Comparison of ENCODE assay signal across 8 mouse cellular contexts in genomic region chr3:51339734-51340551, GRCm38 (mm10). TPM values are rescaled to one million over a fixed set of nuclear protein-coding genes. Genes with fewer than 3 reads are reported as not detected.
DNase-seq lines count a peak whose midpoint lies in the region; ATAC-seq lines count a peak whose summit lies in the region.

No protein-coding gene starts in this region.

- peak; percentile 70 to 75 for DNase-seq in B cell, adult 2 months
- DNase-seq in MN1 (ENCODE audit: low spot score) = peak; percentile 67
- peak; percentile 70 for DNase-seq in embryo, embryonic 11 days
- peak; percentile 69 for DNase-seq in kidney, postnatal 14 days
- peak; percentile 65 for DNase-seq in retina, embryonic 14.5 days (ENCODE audit: low spot score)
- DNase-seq in urinary bladder, postnatal 25 days (ENCODE audit: low spot score) = peak; percentile 30

- 0% methylated on average over 99 of the region's 113 CpGs for WGBS in heart, embryonic 16.5 days
- WGBS in lung, embryonic 16.5 days = under 1% methylated on average over 66 of the region's 113 CpGs

- peak overlapping the region; percentile 99 for H3K27ac ChIP-seq in heart, embryonic 16.5 days (ENCODE audit: low read length)
- H3K27ac ChIP-seq in lung, embryonic 16.5 days (ENCODE audit: low read length) = peak overlapping the region; percentile 98

- H3K9me3 ChIP-seq in heart, embryonic 16.5 days (replicated peaks; ENCODE audit: control insufficient read depth, low read length) = no peaks in the 10 kb centered on the region
- no peaks in the 10 kb centered on the region for H3K9me3 ChIP-seq in lung, embryonic 16.5 days (ENCODE audit: control insufficient read depth, low read length)

- H3K4me3 ChIP-seq in heart, embryonic 16.5 days (ENCODE audit: low read length) = peak overlapping the region; percentile 74
- H3K4me3 ChIP-seq in lung, embryonic 16.5 days (ENCODE audit: low read length) = peak overlapping the region; percentile 94

- H3K36me3 ChIP-seq in heart, embryonic 16.5 days (ENCODE audit: control insufficient read depth, insufficient read depth) = no peaks in the 10 kb centered on the region
- no peaks in the 10 kb centered on the region for H3K36me3 ChIP-seq in lung, embryonic 16.5 days (ENCODE audit: control insufficient read depth, insufficient read depth, low read length)

- peak; percentile 37 for ATAC-seq in heart, embryonic 16.5 days (replicated peaks; ENCODE audit: extremely low read depth, insufficient read depth, low FRiP score)
- ATAC-seq in lung, embryonic 16.5 days (ENCODE audit: low read depth) = peak; percentile 41; the same call in 1 of the 2 replicates

- no peaks in the 10 kb centered on the region for H3K27me3 ChIP-seq in heart, embryonic 16.5 days (ENCODE audit: control insufficient read depth, insufficient read depth, low read length)
- no peaks in the 10 kb centered on the region for H3K27me3 ChIP-seq in lung, embryonic 16.5 days (ENCODE audit: control insufficient read depth, insufficient read depth, low read depth, low read length)

- peak overlapping the region; percentile 71 for H3K4me2 ChIP-seq in heart, embryonic 16.5 days (ENCODE audit: low read depth, low read length)
- peak overlapping the region; percentile 96 for H3K4me2 ChIP-seq in lung, embryonic 16.5 days (ENCODE audit: low read depth, low read length)

- peaks cover 16% of the 10 kb centered on the region for H3K4me1 ChIP-seq in heart, embryonic 16.5 days (ENCODE audit: control insufficient read depth, insufficient read depth, low read length)
- H3K4me1 ChIP-seq in lung, embryonic 16.5 days (replicated peaks; ENCODE audit: control insufficient read depth, insufficient read depth, low read length) = 0 out of 2 replicates have a peak, but pooled peaks cover 9% of the 10 kb centered on the region

- H3K9ac ChIP-seq in heart, embryonic 16.5 days (ENCODE audit: low read length) = peak overlapping the region; percentile 97
- peak overlapping the region; percentile 96 for H3K9ac ChIP-seq in lung, embryonic 16.5 days (ENCODE audit: low read length)

RNA-seq across cellular contexts. Expression of gene Elf2, which starts 0.5 kb away (rescaled TPM):
- polyA plus RNA-seq in heart, embryonic 16.5 days (2015; fragmentation: Nextera tagmentation; extraction: Ambion mirVana) = 53.4 and 61.9 TPM in 2 replicates
- polyA plus RNA-seq in lung, embryonic 16.5 days (2015; fragmentation: Nextera tagmentation; extraction: Ambion mirVana) = 68.4 and 74.5 TPM in 2 replicates

RNA-seq across cellular contexts. Expression of gene Mgarp, which starts 56.6 kb away (rescaled TPM):
- 10.2 and 10.7 TPM in 2 replicates for polyA plus RNA-seq in heart, embryonic 16.5 days (2015; fragmentation: Nextera tagmentation; extraction: Ambion mirVana)
- 1.2 and 1.9 TPM in 2 replicates for polyA plus RNA-seq in lung, embryonic 16.5 days (2015; fragmentation: Nextera tagmentation; extraction: Ambion mirVana)

Comparison
In these comparisons a context has a peak if more than half of its experiments do, and no peak if none do; other contexts are left out.
1. Peak in every context shown above with its lines: DNase-seq, ATAC-seq, H3K4me3 ChIP-seq and H3K27ac ChIP-seq.